Mouse (Mus musculus): ENCODE data around the gene Lrit3. TPM values are rescaled to one million over a fixed set of nuclear protein-coding genes. Genes with fewer than 3 reads are reported as not detected.

The Lrit3 gene
- 0.12 and 0.14 TPM in 2 replicates for polyA plus RNA-seq (2012; rRNA removed)

GRCm38 (mm10) chr3:129803765-129804164 lies at the start of gene Lrit3:
Gene Lrit3, minus strand, starts transcription at chr3:129804030.

DNA sequence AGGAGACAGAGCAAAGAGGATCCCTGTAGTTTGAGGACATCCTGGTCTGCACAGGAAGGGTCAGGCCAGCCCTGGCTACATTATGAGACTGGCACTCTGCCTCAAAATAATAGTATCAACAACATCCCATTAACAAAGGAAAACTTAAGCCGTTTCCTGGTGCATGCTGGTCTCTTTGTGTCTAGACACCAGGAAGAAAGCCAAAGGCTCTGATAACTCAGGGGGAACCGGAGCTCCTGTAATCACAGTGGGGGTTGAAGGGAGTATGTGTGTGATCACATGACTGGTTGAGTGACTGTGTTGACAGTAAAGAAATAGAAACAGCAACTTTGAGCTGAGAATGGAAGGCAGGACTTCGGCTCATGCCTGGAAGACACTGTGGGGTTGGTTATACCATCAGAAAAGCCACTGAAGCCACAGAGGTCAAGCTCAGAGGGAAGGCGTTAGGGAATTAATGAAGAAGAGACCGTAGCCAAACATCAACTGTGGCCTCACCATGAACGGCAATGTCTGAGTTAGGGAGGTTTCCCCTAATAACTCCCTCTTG lies 31.6 kb upstream of the Lrit3 start, which contains the start of gene Cfi:
Cfi (plus strand) TSS at position 497 of the 547 bp plus-strand sequence.

GRCm38 (mm10) chr3:129831035-129831568 lies 27.3 kb upstream of the Lrit3 start, which contains the start of gene Gar1:
Gene Gar1, minus strand, starts transcription at chr3:129831396.

GRCm38 (mm10) chr3:129822206-129822775 lies 18.5 kb upstream of the Lrit3 start, which contains the start of gene Rrh:
Gene Rrh, minus strand, starts transcription at chr3:129822587.

DNA sequence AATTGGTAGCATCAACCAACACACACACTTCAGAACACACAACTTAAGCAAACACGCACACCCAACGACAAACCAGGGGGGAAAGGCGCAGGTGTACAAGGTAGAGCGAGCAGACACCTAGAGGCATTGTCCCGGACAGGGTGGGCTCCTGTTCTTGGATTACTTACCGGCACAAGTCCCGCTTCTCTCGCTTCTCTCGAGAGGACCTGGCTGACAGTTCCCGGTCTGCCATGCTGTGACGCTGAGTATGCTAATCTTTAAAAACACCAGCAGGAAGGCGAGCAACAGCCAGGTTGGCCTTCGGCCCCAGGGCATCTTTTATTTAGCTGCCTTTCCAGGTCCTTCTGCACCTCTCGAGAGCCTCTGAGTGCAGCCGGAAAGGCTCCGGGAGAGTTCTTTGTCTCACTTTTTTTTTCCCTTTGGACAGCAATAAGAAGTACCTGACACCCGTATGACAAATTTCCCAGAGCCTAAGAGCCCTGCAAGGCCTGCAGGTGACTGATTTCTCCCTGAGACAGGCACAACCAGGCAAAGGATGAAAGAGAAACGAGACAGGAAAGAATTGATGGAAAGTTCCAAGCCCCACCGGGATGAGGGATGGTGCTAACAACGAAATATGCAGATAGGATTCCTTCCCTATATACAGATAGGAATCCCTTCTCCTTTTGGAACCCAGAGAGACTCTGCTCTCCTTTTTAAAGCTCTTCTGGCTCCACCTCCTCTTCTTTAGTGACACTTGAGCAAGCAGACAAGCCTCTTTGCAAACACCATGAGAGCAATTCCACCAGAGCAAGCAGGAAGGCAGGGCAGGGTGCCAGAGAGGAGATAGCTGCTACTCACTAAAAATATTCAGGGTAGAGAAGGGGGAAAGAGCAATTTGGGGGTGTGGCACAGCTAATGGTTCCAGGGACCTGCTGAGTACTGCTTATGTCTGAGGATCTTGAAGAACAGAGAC lies 48.9 kb downstream of the Lrit3 start, which contains the start of gene Egf:
Egf (minus strand) TSS at position 667 of the 955 bp plus-strand sequence.

Other genes with a start within 250 kb of the Lrit3 start
- gene Egf, start 48.7 kb downstream of the Lrit3 start, polyA plus RNA-seq (2012; rRNA removed): 4.7 and 4.9 TPM in 2 replicates
- gene Rrh, start 18.6 kb upstream of the Lrit3 start, polyA plus RNA-seq (2012; rRNA removed): 0.64 and 1.1 TPM in 2 replicates
- 81.5 and 83.7 TPM in 2 replicates for gene Gar1, start 27.4 kb upstream of the Lrit3 start, polyA plus RNA-seq (2012; rRNA removed)
- 0.16 and 0.38 TPM in 2 replicates for gene Cfi, start 31.9 kb upstream of the Lrit3 start, polyA plus RNA-seq (2012; rRNA removed)
- 25.0 and 26.4 TPM in 2 replicates for gene Pla2g12a, start 74.6 kb upstream of the Lrit3 start, polyA plus RNA-seq (2012; rRNA removed)
- 35.4 and 37.3 TPM in 2 replicates for gene Casp6, start 97.4 kb upstream of the Lrit3 start, polyA plus RNA-seq (2012; rRNA removed)
- gene Mcub, start 166.2 kb upstream of the Lrit3 start, polyA plus RNA-seq (2012; rRNA removed): 3.4 and 4.0 TPM in 2 replicates